Mouse (Mus musculus) midbrain, embryonic 13.5 days (tissue): ENCODE data around the gene Ino80b. TPM values are rescaled to one million over a fixed set of nuclear protein-coding genes. Genes with fewer than 3 reads are reported as not detected.
"Not testable (repeated sequence)": the region's sequence is repeated elsewhere in the genome, so short reads cannot be mapped to it uniquely, and the experiment has no call there.

ENCODE experiments used
- ATAC-seq: fragments of 200-750 bp; cut with Nextera tagmentation; 2 replicates; pipeline ENCODE4 v1.8.0; 2017; ENCODE audit warnings: mild to moderate bottlenecking, moderate TSS enrichment, moderate library complexity
- H3K27ac ChIP-seq: fragments of 300-500 bp; sonication (generic); 2 replicates; pipeline ENCODE4 v1.5.1; 2015; ENCODE audit warnings: inconsistent platforms, mild to moderate bottlenecking, moderate library complexity
- H3K27me3 ChIP-seq: fragments of 300-500 bp; sonication (generic); 2 replicates; pipeline ENCODE4 v1.6.1; 2015; ENCODE audit warnings: mild to moderate bottlenecking, inconsistent platforms
- H3K36me3 ChIP-seq: fragments of 300-500 bp; sonication (generic); 2 replicates; pipeline ENCODE4 v1.6.1; 2015; ENCODE audit warnings: mild to moderate bottlenecking, inconsistent platforms
- H3K4me1 ChIP-seq: fragments of 300-500 bp; sonication (generic); replicated peaks from 2 replicates; pipeline ENCODE4 v1.6.1; 2015; ENCODE audit warnings: inconsistent platforms
- H3K4me2 ChIP-seq: fragments of 300-500 bp; sonication (generic); replicated peaks from 2 replicates; pipeline ENCODE4 v1.6.1; 2015; ENCODE audit warnings: moderate library complexity, mild to moderate bottlenecking, inconsistent platforms
- H3K4me3 ChIP-seq: fragments of 300-500 bp; sonication (generic); replicated peaks from 2 replicates; pipeline ENCODE4 v1.5.1; 2015; ENCODE audit warnings: mild to moderate bottlenecking, inconsistent platforms
- H3K9ac ChIP-seq: fragments of 300-500 bp; sonication (generic); replicated peaks from 2 replicates; pipeline ENCODE4 v1.6.1; 2015; ENCODE audit warnings: mild to moderate bottlenecking, inconsistent platforms
- H3K9me3 ChIP-seq: fragments of 300-500 bp; sonication (generic); 2 replicates; pipeline ENCODE4 v1.6.1; 2016; ENCODE audit warnings: mild to moderate bottlenecking, inconsistent platforms
- WGBS: fragments of 180-500 bp; shearing (Covaris S2); methylation state at CpG from one replicate; pipeline ENCODE4 v1.1.7; 2015; 5-methylcytosine and 5-hydroxymethylcytosine counted together
- polyA plus RNA-seq: library from polyadenylated mRNA; unstranded; fragments of >200 nt; fragmentation: Nextera tagmentation; extraction: Ambion mirVana; gene quantifications from 2 replicates; pipeline ENCODE4 v1.2.1, GENCODE M21; 2015

Ino80b gene
- 12.1 and 14.9 TPM in 2 replicates for polyA plus RNA-seq

DNA sequence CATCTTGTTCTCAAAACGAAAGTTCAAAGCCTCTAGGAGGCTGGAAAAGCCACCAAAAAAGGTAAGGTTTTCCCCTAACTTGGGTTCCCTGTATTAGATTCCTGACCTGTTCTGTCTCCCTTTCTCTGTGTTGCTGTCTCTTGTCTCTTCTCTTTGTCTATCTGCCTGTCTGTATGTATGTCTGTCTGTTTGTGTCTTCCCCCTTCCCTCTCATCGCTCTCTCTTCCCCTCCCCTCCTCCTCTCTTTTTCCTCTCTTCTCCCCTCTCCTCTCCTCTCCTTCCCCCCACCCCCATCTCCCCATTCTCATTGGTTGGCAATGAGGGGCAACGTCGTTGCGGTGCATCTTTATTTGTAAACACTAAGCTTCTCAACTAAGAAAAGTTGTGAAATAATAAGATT is at the start of gene Ino80b:
Gene Ino80b, minus strand, starts transcription at position 101 of the 400 bp plus-strand sequence.
- peaks cover 38% of the 10 kb centered on the region for H3K4me1 ChIP-seq
- no peaks in the 10 kb centered on the region for H3K27me3 ChIP-seq
- H3K36me3 ChIP-seq: no peaks in the 10 kb centered on the region
- WGBS: 26% methylated on average over 5 of the region's 5 CpGs
- no peak for ATAC-seq
- 0 out of 2 replicates have a peak within 1 kb of the TSS, but pooled peaks have one; percentile 53 for H3K27ac ChIP-seq
- H3K9ac ChIP-seq: peak within 1 kb of the TSS; percentile 78
- peak within 1 kb of the TSS; percentile 92 for H3K4me2 ChIP-seq
- peak within 1 kb of the TSS; percentile 78 for H3K4me3 ChIP-seq
- no peaks in the 10 kb centered on the region for H3K9me3 ChIP-seq

DNA sequence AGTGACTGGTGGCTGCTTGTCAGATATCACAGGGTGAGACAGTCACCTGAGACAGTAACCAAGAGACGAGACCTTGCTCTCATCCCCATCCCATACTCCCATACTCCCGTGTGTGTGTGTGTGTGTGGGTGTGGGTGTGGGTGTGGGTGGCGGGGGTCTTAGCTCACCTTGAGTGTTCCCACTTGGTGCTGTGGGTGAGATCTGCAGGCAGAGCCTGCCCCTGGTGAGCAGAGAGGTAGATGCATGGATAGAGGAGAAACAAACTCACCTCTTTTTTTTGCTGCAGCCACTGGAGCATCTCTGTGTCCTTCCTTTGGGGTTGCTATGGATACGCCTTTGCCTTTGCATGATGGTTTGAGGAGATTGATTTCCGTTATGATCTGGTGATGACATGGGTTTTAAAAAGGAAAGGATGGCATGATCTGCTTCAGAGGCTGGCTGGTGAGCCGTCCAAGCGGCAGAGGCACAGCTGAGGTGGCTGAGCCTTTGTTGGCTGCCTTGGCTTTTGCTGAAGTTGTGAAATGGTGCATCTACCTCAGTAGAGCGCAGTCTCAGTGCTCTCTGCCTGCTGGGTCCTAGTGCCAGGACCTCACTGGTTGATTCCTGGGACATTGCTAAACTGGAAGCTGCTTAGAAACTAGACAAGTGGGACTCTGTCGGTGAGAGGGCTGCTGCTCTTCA is 47.1 kb upstream of the Ino80b start:
- H3K4me2 ChIP-seq: peak overlapping the region; percentile 50
- ATAC-seq: peak; percentile 76
- peaks cover 9% of the 10 kb centered on the region for H3K36me3 ChIP-seq
- H3K9ac ChIP-seq: peak overlapping the region; percentile 62
- peaks cover 56% of the 10 kb centered on the region for H3K4me1 ChIP-seq
- no peaks in the 10 kb centered on the region for H3K27me3 ChIP-seq
- H3K9me3 ChIP-seq: no peaks in the 10 kb centered on the region
- H3K4me3 ChIP-seq: peak overlapping the region; percentile 37
- H3K27ac ChIP-seq: peak overlapping the region; percentile 79
- WGBS: 61% methylated on average over 9 of the region's 9 CpGs

DNA sequence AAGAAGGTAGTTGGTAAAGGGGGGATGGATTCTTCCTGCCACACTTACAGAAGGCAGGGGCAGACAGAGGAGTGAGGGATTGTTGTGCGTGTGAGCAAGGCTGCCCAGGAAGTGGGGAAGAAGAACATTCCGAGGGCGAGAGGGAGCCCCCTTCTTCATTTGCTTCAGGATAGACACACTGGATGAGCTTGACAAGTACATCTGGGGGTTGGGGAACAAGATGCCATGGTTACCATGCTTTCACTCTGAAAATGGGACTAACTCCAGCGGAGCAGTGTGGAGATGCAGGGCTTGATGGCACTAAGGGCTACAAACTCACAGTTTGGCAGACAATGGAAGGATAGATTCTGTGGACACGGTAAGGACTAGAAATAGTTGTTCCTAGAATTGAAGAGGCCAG is 45.8 kb upstream of the Ino80b start:
- Histone ChIP-seq H3K4me3 (0 out of 2 replicates have a peak overlapping the region, but pooled peaks have one; percentile 0), H3K4me1 (peaks cover 67% of the 10 kb centered on the region), H3K36me3 (peaks cover 7% of the 10 kb centered on the region)

DNA sequence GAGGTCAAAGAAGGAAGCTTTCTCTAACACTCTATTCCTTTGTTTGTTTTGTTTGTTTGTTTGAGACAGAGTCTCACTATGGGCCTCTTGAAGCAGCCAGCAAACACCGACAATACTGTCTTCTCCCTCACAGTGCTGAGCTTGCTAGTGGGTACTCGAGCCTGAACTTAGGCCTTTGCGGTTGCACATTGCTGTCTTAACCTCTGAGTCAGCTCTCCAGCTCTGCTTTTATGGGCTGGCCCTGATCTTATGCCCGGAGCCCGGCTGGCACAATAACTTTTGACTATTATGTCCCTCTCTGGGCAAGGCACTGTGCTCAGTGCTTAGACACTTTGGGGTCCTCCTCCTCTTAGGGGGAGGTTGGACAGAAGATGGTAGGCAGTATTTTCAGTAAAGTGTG is 44.6 kb upstream of the Ino80b start:
- 0 out of 2 replicates have a peak, but pooled peaks cover 3% of the 10 kb centered on the region for H3K36me3 ChIP-seq
- no peaks in the 10 kb centered on the region for H3K9me3 ChIP-seq
- H3K4me1 ChIP-seq: peaks cover 71% of the 10 kb centered on the region
- no peak overlapping the region for H3K27ac ChIP-seq
- H3K27me3 ChIP-seq: no peaks in the 10 kb centered on the region
- WGBS: 86% methylated on average over 5 of the region's 5 CpGs
- ATAC-seq: no peak
- H3K9ac ChIP-seq: no peak overlapping the region
- no peak overlapping the region for H3K4me3 ChIP-seq
- H3K4me2 ChIP-seq: no peak overlapping the region

More for the DNA sequence above, 45.8 kb upstream of the Ino80b start:
- Histone ChIP-seq H3K27ac (0 out of 2 replicates have a peak overlapping the region, but pooled peaks have one; percentile 79), H3K4me2 (peak overlapping the region; percentile 50), H3K27me3 (no peaks in the 10 kb centered on the region), H3K9ac (peak overlapping the region; percentile 62; the same call in 1 of the 2 replicates), H3K9me3 (no peaks in the 10 kb centered on the region)
- WGBS: 79% methylated on average over 5 of the region's 5 CpGs
- no peak for ATAC-seq

DNA sequence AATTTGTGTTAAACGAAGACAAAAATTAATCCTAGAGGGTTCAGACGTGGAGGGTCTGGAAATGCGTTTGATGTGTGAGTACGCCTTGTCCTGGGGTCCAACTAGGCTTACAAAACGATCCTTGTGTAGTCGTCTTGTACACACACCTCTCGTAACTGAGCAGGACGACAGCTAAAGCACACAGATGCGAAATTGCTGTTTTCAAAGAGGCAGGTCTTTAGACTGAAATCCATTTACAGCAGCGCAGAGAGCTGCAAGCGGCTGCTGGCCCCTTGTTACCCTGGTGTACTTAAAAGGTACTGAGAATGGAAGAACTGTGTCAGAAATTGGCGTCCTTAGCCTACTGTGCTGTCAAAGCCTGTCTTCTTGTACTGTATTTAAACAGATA is 41.0 kb upstream of the Ino80b start:
- ATAC-seq: no peak
- WGBS: 0% methylated on average over 12 of the region's 12 CpGs

DNA sequence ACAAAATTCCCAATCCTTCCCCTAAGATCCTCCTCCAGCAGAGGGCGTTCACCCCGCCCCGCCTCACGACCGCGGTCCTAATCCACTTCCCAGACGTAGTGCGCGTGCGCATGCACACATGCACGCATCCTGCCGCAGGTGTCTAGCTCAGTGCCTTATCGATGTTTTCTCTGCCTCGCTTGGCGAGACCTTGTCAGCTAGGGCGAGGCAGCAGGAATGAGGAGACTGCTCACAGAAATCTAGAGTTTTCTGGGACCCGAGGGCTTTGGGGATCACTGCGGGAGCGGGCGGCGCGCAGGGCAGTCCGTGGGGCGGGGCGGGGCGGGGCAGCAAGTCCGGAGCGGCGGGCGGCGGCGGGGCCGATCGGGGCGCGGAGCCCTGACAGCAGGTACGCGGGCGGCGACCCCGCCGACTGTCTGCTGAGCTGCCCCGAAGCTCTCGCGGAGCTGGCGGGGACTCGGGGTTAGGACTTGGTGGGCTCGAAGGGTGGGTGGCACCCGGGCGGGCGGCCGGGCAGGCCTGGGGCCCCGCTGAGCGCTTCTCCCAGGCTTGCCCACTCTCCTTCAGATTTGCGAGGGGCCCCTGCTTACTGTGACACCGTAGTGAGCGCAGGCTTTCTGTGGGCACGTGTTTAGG is 40.5 kb upstream of the Ino80b start, which contains the start of gene Dctn1:
Gene Dctn1, plus strand, starts transcription at position 314 of the 636 bp plus-strand sequence.
- Histone ChIP-seq H3K4me1 (peaks cover 62% of the 10 kb centered on the region), H3K36me3 (0 out of 2 replicates have a peak, but pooled peaks cover 3% of the 10 kb centered on the region), H3K27ac (peak within 1 kb of the TSS; percentile 89), H3K27me3 (peaks cover 33% of the 10 kb centered on the region), H3K9me3 (no peaks in the 10 kb centered on the region), H3K4me3 (peak within 1 kb of the TSS; percentile 83), H3K4me2 (peak within 1 kb of the TSS; percentile 79), H3K9ac (peak within 1 kb of the TSS; percentile 92)
- WGBS: under 1% methylated on average over 55 of the region's 58 CpGs
- ATAC-seq: peak; percentile 88

More for the DNA sequence above, 41.0 kb upstream of the Ino80b start:
- Histone ChIP-seq H3K9ac (peak overlapping the region; percentile 92), H3K36me3 (0 out of 2 replicates have a peak, but pooled peaks cover 3% of the 10 kb centered on the region), H3K9me3 (no peaks in the 10 kb centered on the region), H3K4me2 (peak overlapping the region; percentile 79), H3K4me3 (peak overlapping the region; percentile 83), H3K27me3 (peaks cover 28% of the 10 kb centered on the region), H3K27ac (peak overlapping the region; percentile 89), H3K4me1 (peaks cover 67% of the 10 kb centered on the region)

DNA sequence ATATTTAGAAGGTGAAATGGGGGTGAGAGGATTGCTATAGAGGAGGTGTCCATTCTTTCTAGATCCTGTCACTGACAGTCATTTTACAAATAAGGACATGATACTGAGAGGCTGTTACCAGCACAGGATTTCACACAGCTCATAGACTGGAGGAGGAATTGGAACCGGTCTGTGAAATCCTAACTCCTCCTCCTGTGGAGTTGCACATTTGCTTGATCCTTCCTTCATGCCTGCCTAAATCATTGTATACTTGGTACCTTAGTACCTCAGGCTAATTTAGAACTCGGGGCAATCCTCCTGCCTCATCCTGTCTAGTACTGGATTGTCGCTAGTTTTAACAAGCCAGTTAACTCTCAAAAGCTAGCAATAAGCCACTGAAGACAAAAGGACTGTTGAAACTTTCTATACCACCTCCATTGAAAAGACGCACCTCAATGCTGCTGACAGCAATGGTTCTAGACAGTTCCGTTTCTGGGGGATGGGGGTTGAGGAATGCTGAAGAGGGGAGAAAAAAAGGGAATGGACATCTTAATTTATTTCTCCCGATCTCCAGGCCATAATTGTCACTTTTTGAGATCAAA is 39.9 kb upstream of the Ino80b start:
- ATAC-seq: peak; percentile 49
- Histone ChIP-seq H3K36me3 (0 out of 2 replicates have a peak, but pooled peaks cover 3% of the 10 kb centered on the region), H3K9ac (peak overlapping the region; percentile 92), H3K9me3 (no peaks in the 10 kb centered on the region), H3K4me2 (peak overlapping the region; percentile 79), H3K4me3 (peak overlapping the region; percentile 83), H3K4me1 (peaks cover 57% of the 10 kb centered on the region), H3K27ac (0 out of 2 replicates have a peak overlapping the region, but pooled peaks have one; percentile 89), H3K27me3 (peaks cover 39% of the 10 kb centered on the region)
- WGBS: 1% methylated on average over 6 of the region's 6 CpGs

DNA sequence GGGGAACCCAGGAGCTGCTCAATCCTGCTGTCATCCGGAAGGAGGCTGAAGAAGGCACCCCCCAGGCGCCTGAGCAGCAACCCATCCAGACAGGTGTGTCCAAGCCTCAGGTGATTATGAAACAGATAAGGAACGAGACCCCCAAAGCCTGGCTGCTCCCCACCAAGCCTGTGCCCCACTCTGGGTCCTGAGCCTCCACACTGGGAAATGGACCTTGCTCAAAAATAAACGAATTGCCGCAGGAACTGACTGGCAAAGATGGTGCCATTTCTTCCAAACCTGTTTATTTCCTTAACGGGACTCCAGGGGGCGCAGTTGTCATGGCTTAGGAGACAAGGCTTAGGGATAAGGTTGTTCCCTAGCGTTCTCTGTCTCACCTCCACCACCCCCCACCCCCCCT is 37.5 kb upstream of the Ino80b start:
- H3K4me3 ChIP-seq: peak overlapping the region; percentile 28
- no peak overlapping the region for H3K27ac ChIP-seq
- H3K4me2 ChIP-seq: peak overlapping the region; percentile 44
- no peaks in the 10 kb centered on the region for H3K9me3 ChIP-seq
- under 1% methylated on average over 8 of the region's 8 CpGs for WGBS
- H3K27me3 ChIP-seq: peaks cover 43% of the 10 kb centered on the region
- H3K9ac ChIP-seq: no peak overlapping the region
- H3K36me3 ChIP-seq: no peaks in the 10 kb centered on the region
- no peak for ATAC-seq
- peaks cover 34% of the 10 kb centered on the region for H3K4me1 ChIP-seq

DNA sequence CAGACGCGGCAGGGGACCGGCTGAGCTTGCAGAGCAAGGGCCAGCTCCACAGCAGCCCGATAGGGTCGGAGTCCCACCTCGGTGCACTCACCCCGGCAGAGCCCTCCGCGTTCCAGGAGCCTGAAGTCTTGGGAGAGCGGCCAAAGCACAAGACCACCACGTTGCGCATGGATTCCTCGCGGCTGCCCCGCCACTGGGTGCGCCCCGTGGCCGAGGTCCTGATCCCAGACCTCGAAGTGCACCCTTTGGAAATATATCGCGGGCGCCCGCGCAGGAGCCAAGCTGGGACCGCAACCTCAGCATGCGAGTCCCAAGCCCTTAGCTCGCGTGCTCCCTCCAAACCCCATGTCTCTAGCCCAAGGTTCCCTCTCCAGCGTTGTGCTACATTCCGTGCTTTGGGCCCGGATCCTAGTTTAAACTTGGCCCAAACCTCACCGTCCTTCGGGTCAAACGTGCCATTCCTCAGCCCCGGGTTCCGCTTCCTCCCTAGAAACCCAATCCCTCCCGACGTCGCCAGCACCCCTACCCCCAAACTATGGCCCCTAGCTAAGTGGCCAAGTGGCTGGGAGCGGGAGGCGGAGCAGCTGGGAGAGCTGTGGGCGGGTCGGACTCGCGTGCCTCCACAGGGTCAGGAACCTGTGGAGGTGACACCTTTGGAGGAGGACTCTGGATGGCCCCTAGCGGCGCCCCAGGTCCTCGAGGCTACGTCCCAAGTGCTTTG is 36.9 kb upstream of the Ino80b start:
- H3K9me3 ChIP-seq: no peaks in the 10 kb centered on the region
- H3K27me3 ChIP-seq: peaks cover 43% of the 10 kb centered on the region
- H3K36me3 ChIP-seq: no peaks in the 10 kb centered on the region
- peak overlapping the region; percentile 28 for H3K4me3 ChIP-seq
- no peak overlapping the region for H3K27ac ChIP-seq
- no peak for ATAC-seq
- H3K9ac ChIP-seq: peak overlapping the region; percentile 51
- H3K4me2 ChIP-seq: peak overlapping the region; percentile 44
- WGBS: under 1% methylated on average over 49 of the region's 49 CpGs
- peaks cover 28% of the 10 kb centered on the region for H3K4me1 ChIP-seq

DNA sequence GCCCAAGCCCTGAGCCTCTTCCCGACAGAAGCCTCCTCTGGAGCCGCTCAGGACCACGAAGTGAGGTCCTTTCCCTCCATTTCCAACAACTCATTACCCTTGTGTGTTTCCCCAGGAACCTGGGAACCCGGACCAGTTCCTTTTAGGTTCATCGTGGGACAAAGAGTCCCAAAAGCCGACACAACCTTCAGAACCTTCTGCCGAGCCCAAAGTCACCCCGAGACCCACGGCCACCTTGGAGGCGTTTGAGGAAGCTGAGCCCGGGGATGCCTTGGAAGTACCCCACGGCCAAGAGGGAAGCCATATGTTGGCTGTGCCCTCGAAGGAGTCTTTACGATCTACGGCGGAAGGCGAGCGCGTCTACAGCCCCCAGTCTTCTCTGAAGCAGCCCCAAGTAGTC is 36.2 kb upstream of the Ino80b start:
- Histone ChIP-seq H3K4me2 (peak overlapping the region; percentile 44), H3K27me3 (peaks cover 43% of the 10 kb centered on the region), H3K36me3 (no peaks in the 10 kb centered on the region), H3K4me1 (peaks cover 25% of the 10 kb centered on the region), H3K9ac (peak overlapping the region; percentile 51; the same call in 1 of the 2 replicates), H3K4me3 (peak overlapping the region; percentile 28), H3K9me3 (no peaks in the 10 kb centered on the region), H3K27ac (no peak overlapping the region)
- WGBS: 6% methylated on average over 19 of the region's 19 CpGs
- no peak for ATAC-seq

DNA sequence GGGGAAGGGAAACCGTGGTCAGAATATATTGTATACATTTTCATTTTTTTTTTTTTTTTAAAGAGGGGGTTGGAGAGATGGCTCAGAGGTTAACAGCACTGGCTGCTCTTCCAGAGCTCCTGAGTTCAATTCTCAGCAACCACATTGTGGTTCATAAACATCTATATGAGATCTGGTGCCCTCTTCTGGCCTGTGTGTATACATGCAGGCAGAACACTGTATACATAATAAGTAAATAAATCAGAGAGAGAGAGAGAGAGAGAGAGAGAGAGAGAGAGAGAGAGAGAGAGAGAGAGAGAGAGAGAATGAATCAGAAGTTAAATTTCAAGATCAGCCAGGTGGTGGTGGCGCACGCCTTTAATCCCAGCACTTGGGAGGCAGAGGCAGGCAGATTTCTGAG is 34.2 kb upstream of the Ino80b start:
- 11% methylated on average over 3 of the region's 3 CpGs for WGBS

More for the DNA sequence above, 34.2 kb upstream of the Ino80b start:
- H3K36me3 ChIP-seq, H3K4me3 ChIP-seq, H3K9me3 ChIP-seq, H3K9ac ChIP-seq, H3K4me2 ChIP-seq, H3K27ac ChIP-seq, ATAC-seq: not testable (repeated sequence)
- H3K27me3 ChIP-seq: peaks cover 43% of the 10 kb centered on the region
- peaks cover 34% of the 10 kb centered on the region for H3K4me1 ChIP-seq
